Mouse (Mus musculus) cerebellum, adult 18-20 months (tissue): ENCODE data around the gene Piezo1.
A peak's percentile ranks its signal among the peaks of the same experiment; 100 is the strongest.

Source experiments
- DNase-seq, 2 experiments: peaks; one replicate each; pipeline ENCODE4 v3.0.0; 2021

Gene Piezo1

DNA sequence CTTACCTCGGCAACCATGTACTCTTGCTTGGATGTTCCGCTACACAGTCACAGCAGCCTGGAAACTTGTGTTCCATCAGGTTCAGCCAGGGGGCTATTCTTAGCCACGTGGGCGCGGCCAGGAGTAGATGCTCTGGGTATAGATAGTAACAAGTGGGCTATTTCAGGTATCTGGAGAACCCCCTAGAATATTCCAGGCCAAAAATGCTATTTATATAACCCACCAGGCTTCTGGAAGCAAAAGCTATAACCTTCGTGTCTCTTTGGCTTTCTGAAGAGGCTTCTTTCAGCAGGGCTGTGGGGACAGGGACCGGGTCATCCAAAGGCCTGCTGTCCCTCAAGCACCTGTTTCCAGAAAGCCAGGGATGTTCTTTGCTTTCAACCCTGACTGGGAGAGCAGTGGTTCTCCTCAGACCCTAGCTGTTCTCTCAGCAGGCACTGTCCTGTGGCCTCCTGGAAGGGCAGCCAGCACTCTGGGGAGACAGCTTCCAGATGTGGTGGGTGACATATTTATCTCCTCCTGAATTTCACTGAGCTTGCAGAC, 99.9 kb downstream of the Piezo1 start:
- no peak for DNase-seq

GRCm38 (mm10) chr8:122445203-122445602, 105.9 kb downstream of the Piezo1 start:
- DNase-seq, result no peak

GRCm38 (mm10) chr8:122444058-122444748, 106.9 kb downstream of the Piezo1 start:
- peak; percentile 74 to 77 for DNase-seq

- DNase-seq, result peak; percentile 99 to 100
Measured at GRCm38 (mm10) chr8:122443262-122444006, 107.7 kb downstream of the Piezo1 start, which contains the start of gene Mvd. TSS of gene Mvd (minus strand) at chr8:122443422.

DNA sequence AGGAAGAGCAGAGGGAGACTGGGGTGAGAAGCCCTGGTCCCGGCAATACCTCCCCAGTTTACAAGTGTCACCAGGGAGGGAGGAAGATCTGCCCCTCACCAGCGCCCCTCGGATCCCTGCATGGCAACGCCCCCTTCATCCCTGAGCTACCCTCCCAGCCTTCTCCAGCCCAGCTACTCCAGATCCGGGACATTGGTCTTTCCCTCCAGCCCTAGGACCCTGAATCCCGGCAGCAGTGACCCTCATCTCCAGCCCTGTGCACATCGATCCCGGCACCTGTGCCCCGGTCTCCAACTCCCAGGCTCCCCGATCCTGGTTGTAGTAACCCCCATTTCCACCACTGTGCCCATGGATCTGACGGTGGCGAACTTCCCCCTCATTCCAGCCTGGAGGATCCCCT, 108.3 kb downstream of the Piezo1 start:
- DNase-seq, result no peak

DNA sequence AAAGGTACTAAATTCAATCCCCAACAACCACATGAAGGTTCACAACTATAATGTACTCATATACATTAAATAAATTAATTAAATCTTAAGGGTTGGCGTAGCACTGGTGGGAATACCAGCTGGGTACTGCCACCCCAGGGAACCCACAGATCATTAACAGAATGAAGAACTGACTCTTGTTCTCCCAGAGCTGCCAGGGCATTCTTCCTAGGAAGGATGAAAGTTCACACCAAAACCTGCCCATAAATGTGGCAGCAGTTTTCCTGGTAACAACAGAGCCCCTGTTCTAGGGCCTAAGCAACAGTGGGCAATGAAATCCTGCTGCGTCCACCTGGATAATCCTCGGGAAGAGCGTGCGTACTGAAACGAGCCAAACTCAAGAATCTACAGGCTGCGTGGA, 108.8 kb downstream of the Piezo1 start:
- DNase-seq, result no peak

DNA sequence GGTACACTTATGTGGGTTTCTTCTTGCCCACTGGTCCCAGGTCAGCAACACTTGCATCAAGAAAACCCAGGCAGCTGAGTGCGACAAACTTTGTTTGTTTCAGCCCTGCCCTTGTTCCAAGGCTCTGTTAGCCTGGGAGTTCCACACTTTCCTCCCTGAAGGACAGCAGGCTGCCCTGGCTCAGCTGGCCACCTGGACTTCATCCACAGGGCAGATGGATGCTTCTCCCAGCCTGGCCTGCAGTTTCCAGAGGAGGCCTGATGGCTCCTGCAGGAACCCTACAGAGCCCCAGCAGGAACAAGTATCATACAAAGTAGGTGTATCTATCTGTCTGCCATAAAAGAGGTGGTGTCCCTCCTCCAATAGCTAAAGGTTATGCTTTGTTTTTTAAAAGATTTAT, 109.8 kb downstream of the Piezo1 start:
- peak in 1 of 2 experiments; percentile 45 for DNase-seq

- DNase-seq, result peak; percentile 77 to 81
Measured at GRCm38 (mm10) chr8:122439336-122439735, 111.8 kb downstream of the Piezo1 start.

GRCm38 (mm10) chr8:122437708-122438331, 113.3 kb downstream of the Piezo1 start:
- no peak for DNase-seq

DNA sequence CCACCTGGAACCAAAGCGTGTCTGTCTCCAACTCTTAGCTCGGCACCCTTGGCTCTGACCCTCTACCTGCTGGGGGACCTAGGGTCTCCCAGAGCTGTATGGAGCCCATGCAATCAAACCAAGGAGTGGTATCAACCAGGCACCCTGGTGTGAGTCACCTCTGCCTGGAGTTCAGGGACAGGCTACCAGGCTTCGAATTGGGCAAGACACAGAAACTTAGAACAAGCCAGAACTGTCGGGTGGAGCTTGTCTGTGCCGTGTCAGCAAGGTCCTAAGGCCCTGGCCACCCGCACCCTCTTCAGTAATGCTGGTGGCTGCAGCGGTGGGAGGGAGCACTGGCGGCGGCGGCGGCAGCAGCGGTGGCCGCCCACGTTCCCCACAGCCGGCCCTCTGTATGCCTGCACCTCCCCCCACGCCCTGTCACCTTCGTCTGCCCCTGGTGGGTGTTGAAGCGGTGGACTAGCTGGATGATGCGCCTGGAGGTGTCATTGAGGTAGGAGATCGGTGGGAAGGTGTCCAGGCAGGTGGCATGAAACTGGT, 114.5 kb downstream of the Piezo1 start:
- DNase-seq, result no peak

- no peak for DNase-seq
Measured at GRCm38 (mm10) chr8:122436146-122436545, 115.0 kb downstream of the Piezo1 start.

DNA sequence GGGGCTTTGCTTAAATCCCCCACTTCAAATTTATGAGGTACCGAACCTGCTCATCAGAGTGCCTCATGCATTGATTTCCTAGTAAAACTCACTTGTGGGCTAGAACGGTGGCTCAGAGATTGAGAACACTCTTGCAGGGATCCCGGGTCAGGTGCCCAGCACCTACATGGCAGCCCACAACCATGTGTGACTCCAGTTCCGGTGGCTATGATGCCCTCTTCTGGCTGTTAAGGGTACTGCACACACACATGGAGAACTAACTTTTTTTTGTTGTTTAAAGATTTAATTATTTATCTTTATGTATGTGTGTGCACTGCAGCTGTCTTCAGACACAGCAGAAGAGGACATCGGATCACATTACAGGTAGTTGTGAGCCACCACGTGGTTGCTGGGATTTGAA, 115.8 kb downstream of the Piezo1 start:
- DNase-seq, result no peak

DNA sequence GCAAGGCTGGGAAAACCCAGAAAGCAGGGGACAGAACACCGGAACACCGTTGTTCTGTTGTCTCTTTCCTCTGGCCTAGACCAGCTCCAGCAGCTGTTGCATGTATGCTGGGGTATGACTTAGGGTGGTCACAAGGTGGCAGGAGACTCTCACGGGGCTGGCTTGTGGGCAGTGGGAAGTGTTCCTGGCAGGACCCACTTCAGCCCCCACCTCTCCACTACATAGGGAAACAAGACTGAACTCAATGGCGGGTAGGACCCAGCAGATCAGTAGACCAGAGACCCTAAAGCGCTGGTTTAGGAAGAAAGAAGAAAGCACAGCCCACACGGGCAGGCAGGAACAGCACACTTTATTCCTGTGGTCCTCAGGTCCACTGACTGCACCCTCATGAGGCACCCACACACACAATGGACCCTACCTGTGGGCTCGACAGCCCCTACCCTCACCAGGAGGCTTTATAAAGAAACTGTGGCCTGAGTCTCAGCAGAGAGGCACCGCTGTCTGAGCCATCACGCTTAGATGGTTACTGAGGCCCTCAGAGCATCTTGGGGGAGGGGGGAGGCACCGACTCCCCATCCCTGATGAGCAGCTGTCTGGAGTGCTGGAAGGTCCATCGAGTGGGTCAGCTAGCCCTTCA, 117.7 kb downstream of the Piezo1 start:
- no peak for DNase-seq

DNA sequence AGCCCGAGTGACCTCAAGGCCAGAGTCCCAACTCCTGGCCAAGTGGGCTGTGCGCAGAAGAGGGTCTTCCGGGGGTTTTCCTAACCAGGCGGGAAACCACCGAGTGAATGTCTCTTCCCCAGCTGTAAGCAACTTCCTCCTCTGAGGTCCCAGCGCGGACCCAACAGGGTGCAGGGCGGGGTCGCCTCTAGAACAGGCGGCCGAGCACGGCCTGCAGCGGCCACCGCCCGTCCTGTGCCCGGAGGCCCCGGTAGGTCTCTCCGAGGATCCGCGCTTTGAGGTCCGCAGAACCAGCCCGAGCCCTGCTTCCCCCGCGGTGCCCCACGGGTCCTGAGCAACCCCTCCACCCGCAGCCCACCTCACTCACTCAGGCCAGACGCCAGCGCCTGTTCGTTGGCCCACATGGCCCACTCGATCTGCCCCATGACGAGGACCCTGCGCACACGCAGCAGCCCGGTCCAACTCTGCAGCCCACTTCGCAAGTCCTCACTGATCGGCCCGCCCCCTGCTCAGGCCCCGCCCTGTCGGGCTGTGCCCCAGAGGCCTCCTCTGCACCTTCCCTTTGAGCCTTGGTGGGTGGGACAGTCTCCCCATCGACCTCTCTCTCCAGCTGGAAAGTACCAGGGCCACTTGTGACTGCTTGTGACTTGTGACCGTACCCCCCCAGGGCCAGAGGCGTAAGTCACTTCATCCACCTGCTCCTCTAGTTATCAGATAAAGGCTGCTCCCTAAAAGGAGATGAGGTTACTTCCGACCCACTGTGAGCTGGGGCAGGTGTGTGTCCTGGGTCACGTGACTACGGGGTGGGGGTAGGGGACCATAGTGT, 118.5 kb downstream of the Piezo1 start, which contains the start of gene Cyba:
Cyba (minus strand) TSS at position 488 of the 826 bp plus-strand sequence.
- DNase-seq, result no peak
